Mouse (Mus musculus): Measurements from ENCODE around the gene Upk1b. TPM values are rescaled to one million over a fixed set of nuclear protein-coding genes. Genes with fewer than 3 reads are reported as not detected.
"Not testable (repeated sequence)": the region's sequence is repeated elsewhere in the genome, so short reads cannot be mapped to it uniquely, and the experiment has no call there.

Upk1b gene
- 1,242 and 1,579 TPM in 2 replicates for polyA plus RNA-seq (2012; rRNA removed)

- peak; percentile 58 for DNase-seq (ENCODE audit: low spot score)
Observed at GRCm38 (mm10) chr16:38800091-38800490, at the start of gene Upk1b. Gene Upk1b, minus strand, starts transcription at chr16:38800328.

- DNase-seq (ENCODE audit: low spot score): no peak
Observed at GRCm38 (mm10) chr16:38828649-38829048, 28.5 kb upstream of the Upk1b start, which contains the start of gene 4930435E12Rik. Gene 4930435E12Rik, minus strand, starts transcription at chr16:38828749.

GRCm38 (mm10) chr16:38812521-38812920, 12.4 kb upstream of the Upk1b start:
- DNase-seq (ENCODE audit: low spot score): no peak

- DNase-seq (ENCODE audit: low spot score): no peak
Observed at GRCm38 (mm10) chr16:38810196-38810595, 10.1 kb upstream of the Upk1b start.

GRCm38 (mm10) chr16:38807796-38808195, 7.7 kb upstream of the Upk1b start:
- DNase-seq (ENCODE audit: low spot score): not testable (repeated sequence)

GRCm38 (mm10) chr16:38798957-38799450, 1.1 kb downstream of the Upk1b start:
- DNase-seq (ENCODE audit: low spot score): no peak

GRCm38 (mm10) chr16:38793120-38793519, 7.0 kb downstream of the Upk1b start:
- DNase-seq (ENCODE audit: low spot score): no peak

DNA sequence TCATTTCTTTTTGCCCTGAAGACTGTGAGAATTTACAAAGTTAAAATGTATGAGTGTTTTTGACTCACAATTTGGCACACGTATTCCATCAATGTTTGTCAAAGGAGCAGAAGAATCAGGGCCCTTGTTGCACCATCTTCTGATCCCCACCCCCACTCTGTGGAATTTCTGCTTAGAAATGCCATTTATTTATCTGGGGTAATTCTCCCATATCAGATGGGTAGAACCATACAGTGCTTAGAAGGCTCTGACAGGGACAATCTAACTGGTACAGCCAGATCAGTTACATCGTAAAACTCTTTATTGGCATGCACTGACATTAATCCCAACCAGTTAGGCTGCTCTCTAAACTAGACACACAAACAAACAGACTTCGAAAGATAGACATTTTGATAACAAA, 10.2 kb downstream of the Upk1b start:
- no peak for DNase-seq (ENCODE audit: low spot score)

GRCm38 (mm10) chr16:38789016-38789415, 11.1 kb downstream of the Upk1b start:
- no peak for DNase-seq (ENCODE audit: low spot score)

GRCm38 (mm10) chr16:38785301-38785700, 14.8 kb downstream of the Upk1b start:
- DNase-seq (ENCODE audit: low spot score): no peak

DNA sequence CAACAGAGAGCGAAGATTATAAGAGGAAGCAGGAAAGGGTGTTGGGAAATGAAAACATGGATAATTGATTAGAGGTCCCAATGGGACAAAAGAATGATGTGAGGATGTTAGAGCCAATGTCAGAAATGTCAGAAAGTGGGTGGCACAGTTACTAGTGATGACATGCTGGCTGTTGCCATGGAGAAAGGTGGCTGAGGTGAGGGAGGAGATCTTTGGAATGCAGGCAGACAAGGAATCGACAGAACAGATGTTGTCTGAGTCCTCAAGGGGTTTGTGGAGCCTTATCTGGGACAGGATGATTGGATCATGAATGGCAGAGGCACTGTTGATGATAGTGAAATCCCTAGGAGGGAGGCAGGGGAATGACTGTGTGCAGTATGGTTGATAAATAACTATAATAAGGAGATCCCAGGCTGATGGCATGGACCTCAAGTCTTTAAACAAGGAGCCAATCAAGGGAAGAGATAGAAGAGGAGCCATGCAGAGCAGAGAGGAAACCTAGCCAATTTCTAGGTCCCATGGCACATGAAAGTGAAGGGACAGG, 17.5 kb downstream of the Upk1b start:
- DNase-seq (ENCODE audit: low spot score): peak; percentile 9

GRCm38 (mm10) chr16:38781946-38782345, 18.2 kb downstream of the Upk1b start:
- DNase-seq (ENCODE audit: low spot score): no peak

- peak; percentile 8 for DNase-seq (ENCODE audit: low spot score)
Observed at GRCm38 (mm10) chr16:38780960-38781572, 19.1 kb downstream of the Upk1b start.

- DNase-seq (ENCODE audit: low spot score): no peak
Observed at GRCm38 (mm10) chr16:38776342-38776741, 23.8 kb downstream of the Upk1b start.

DNA sequence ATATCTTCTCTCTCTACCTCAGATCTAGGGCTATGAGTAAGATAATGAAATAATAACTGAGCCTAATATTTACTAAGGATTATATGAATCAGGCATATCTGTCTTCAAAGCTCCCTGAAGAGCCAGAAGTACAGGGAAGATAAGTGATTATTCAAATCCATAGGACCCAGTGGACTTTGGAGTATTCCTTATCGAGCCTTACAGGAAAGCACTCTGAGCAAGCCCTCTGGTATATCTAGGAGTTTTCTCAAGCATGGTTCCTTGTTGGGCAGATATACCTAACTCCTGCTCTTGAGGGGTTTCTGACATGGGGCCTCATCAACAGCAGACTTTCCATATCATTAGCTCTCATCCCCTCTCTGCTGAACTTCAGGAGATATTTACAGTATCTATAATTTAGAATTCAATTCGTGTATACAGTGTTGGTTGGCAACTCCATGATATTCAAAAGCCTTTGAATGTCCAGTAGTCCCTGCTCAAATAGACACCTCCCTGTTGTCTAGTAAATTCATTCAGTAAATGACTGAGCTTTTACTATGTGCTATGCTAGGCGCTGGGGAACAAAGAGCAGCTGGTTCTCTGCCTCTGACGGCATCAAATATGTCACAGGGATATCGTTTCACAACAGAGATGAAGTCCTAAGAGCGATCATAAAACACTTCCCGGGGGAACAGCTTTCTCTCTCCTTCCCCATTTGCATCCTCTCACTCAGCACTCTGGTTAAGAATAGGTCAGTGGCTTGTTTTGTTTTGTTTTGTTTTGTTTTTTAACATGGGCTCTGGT, 25.0 kb downstream of the Upk1b start:
- DNase-seq (ENCODE audit: low spot score): no peak

DNA sequence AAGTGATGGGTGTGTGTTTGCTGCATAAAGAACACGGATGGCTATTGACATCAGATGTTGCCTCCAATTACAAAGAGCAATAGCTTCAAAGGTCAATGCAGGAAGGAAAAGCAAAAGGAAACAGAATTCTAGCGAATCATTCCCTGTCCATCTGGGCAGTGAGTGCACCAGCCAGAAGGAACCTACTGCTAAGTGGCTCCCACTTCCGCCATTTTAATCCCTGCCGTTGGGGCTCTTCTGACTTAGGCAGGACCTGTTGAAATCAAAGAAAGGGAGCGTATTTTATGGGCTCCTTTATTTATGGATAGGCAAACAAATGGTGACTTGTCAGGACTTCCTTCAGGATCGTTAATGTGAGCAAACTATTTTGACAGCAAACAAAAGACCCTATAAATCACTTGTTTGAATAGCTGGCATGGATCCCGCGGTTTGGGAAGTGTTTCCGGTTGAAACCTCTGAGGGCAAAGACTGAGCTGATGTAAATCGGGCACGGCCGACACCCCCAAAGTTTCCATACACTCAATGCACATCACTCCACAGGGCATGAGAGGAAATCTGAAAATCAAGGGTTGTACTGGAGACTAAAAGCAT, 27.1 kb downstream of the Upk1b start:
- no peak for DNase-seq (ENCODE audit: low spot score)

- no peak for DNase-seq (ENCODE audit: low spot score)
Observed at GRCm38 (mm10) chr16:38771145-38771544, 29.0 kb downstream of the Upk1b start.

GRCm38 (mm10) chr16:38769529-38769928, 30.6 kb downstream of the Upk1b start:
- DNase-seq (ENCODE audit: low spot score): no peak

- no peak for DNase-seq (ENCODE audit: low spot score)
Observed at GRCm38 (mm10) chr16:38768386-38768785, 31.7 kb downstream of the Upk1b start.

- no peak for DNase-seq (ENCODE audit: low spot score)
Observed at GRCm38 (mm10) chr16:38767761-38768160, 32.4 kb downstream of the Upk1b start.

- DNase-seq (ENCODE audit: low spot score): no peak
Observed at GRCm38 (mm10) chr16:38766671-38767070, 33.5 kb downstream of the Upk1b start.

DNA sequence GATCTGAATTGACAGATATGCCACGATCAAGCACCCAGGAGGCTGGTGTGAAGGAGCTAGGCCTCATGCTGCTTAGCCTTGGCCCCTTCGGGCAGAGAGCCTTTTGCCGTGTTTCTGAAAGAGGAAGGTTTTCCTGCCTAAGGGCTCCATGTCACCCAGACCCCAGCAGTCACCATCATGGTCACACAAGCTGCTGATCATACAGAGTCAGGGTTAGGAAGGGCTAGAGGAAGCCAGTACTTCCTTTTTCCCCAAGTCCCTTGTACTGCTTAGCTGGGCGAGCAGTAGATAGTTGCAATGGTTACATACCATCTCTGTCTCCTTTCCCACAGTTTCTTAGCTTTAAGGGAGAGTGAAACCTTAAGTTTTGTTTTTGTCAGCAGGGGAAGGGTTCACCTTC, 36.6 kb downstream of the Upk1b start:
- DNase-seq (ENCODE audit: low spot score): no peak
